7 mouse cellular contexts compared by ENCODE assay signal in genomic region chr14:101653581-101654525, GRCm38 (mm10). TPM values are rescaled to one million over a fixed set of nuclear protein-coding genes. Genes with fewer than 3 reads are reported as not detected.
A peak's percentile ranks its signal among the peaks of the same experiment; 100 is the strongest.
DNase-seq lines count a peak whose midpoint lies in the region; ATAC-seq lines count a peak whose summit lies in the region.

TSS of gene Uchl3 (plus strand) at chr14:101653967.

- H3K4me3 ChIP-seq in intestine, embryonic 15.5 days (replicated peaks), result peak within 1 kb of the TSS; percentile 98
- H3K4me3 ChIP-seq in midbrain, embryonic 10.5 days, result peak within 1 kb of the TSS; percentile 92

- ATAC-seq in intestine, embryonic 15.5 days, result peak; percentile 94

- no peaks in the 10 kb centered on the region for H3K36me3 ChIP-seq in intestine, embryonic 15.5 days
- H3K36me3 ChIP-seq in midbrain, embryonic 10.5 days, result peaks cover 4% of the 10 kb centered on the region; the same call in 1 of the 2 replicates

- peak within 1 kb of the TSS; percentile 81 for H3K4me2 ChIP-seq in intestine, embryonic 15.5 days (replicated peaks)

- H3K27ac ChIP-seq in intestine, embryonic 15.5 days, result peak within 1 kb of the TSS; percentile 62
- peak within 1 kb of the TSS; percentile 98 for H3K27ac ChIP-seq in midbrain, embryonic 10.5 days (replicated peaks)

- no peaks in the 10 kb centered on the region for H3K9me3 ChIP-seq in intestine, embryonic 15.5 days
- H3K9me3 ChIP-seq in midbrain, embryonic 10.5 days (replicated peaks), result no peaks in the 10 kb centered on the region

- intact Hi-C loops in gastrocnemius, postnatal 36 days (cut with DNase I), result loop anchor here (2.0 to 5.0 kb wide), 2 partner anchors 142 to 193 kb away; no protein-coding TSS in a partner anchor
- intact Hi-C loops in left cerebral cortex, postnatal 25 days (cut with DNase I), result loop anchor here (5.0 kb wide), 1 partner anchor 137 kb away; no protein-coding TSS in a partner anchor

- no peaks in the 10 kb centered on the region for H3K4me1 ChIP-seq in intestine, embryonic 15.5 days (replicated peaks)
- H3K4me1 ChIP-seq in midbrain, embryonic 10.5 days, result peaks cover 14% of the 10 kb centered on the region

- H3K9ac ChIP-seq in intestine, embryonic 15.5 days, result peak within 1 kb of the TSS; percentile 85

- DNase-seq in adrenal gland, adult 18-20 months (ENCODE audit: low spot score in 2 of 2), result peak; percentile 99
- peak; percentile 96 for DNase-seq in embryo, embryonic 11 days
- peak; percentile 95 to 96 for DNase-seq in gastrocnemius, postnatal 36 days
- DNase-seq in left cerebral cortex, postnatal 25 days (ENCODE audit: low spot score in 2 of 2), result peak; percentile 97
- peak; percentile 96 for DNase-seq in midbrain, embryonic 10.5 days (ENCODE audit: low spot score)
- DNase-seq in right cerebral cortex, postnatal 4 days, result peak; percentile 100

- no peaks in the 10 kb centered on the region for H3K27me3 ChIP-seq in intestine, embryonic 15.5 days (replicated peaks)
- H3K27me3 ChIP-seq in midbrain, embryonic 10.5 days (ENCODE audit: low read depth, poor library complexity, severe bottlenecking), result no peaks in the 10 kb centered on the region

- WGBS in intestine, embryonic 15.5 days, result under 1% methylated on average over 81 of the region's 81 CpGs
- 0% methylated on average over 80 of the region's 81 CpGs for WGBS in midbrain, embryonic 10.5 days

RNA-seq across cellular contexts. Expression of gene Uchl3, which starts in this region (rescaled TPM):
- 10 to 100 TPM; 39.7 to 41.3 TPM for total RNA-seq in adrenal gland, adult 18-20 months (2021)
- 10 to 100 TPM; 25.2 to 28.1 TPM for total RNA-seq in gastrocnemius, postnatal 36 days (2021)
- polyA plus RNA-seq in intestine, embryonic 15.5 days (2015; fragmentation: Nextera tagmentation; extraction: Ambion mirVana), result 149 and 162 TPM in 2 replicates
- total RNA-seq in left cerebral cortex, postnatal 25 days (2021), result 10 to 100 TPM; 44.6 to 49.1 TPM
- 158 and 170 TPM in 2 replicates for polyA plus RNA-seq in midbrain, embryonic 10.5 days (2016; fragmentation: Nextera tagmentation; extraction: Ambion mirVana)

Comparison
In these comparisons a context has a peak if more than half of its experiments do, and no peak if none do; other contexts are left out.
1. Peak in every context shown above with its lines: DNase-seq, ATAC-seq, H3K4me3 ChIP-seq and H3K27ac ChIP-seq.